ENCODE assay signal across 8 mouse cellular contexts in genomic region chr19:60945801-60946311, GRCm38 (mm10). TPM values are rescaled to one million over a fixed set of nuclear protein-coding genes. Genes with fewer than 3 reads are reported as not detected.
A peak's percentile ranks its signal among the peaks of the same experiment; 100 is the strongest.
DNase-seq lines count a peak whose midpoint lies in the region; TF ChIP-seq lines count a peak whose summit lies in the region.

No protein-coding gene starts in this region.

- H3K27me3 ChIP-seq in heart, adult 2 months (ENCODE audit: control insufficient read depth, insufficient read depth, low read length) = no peaks in the 10 kb centered on the region

- peaks cover 38% of the 10 kb centered on the region for H3K36me3 ChIP-seq in heart, adult 2 months (ENCODE audit: control insufficient read depth, insufficient read depth, low read length)

- no peak overlapping the region for H3K9ac ChIP-seq in heart, adult 2 months (ENCODE audit: low read depth, low read length)

- peaks cover 3% of the 10 kb centered on the region; the same call in 1 of the 2 replicates for H3K79me2 ChIP-seq in heart, adult 2 months (replicated peaks; ENCODE audit: control insufficient read depth, insufficient read depth, low read length)

- H3K27ac ChIP-seq in left cerebral cortex, adult 2 months = peak overlapping the region; percentile 7; the same call in 1 of the 2 replicates
- H3K27ac ChIP-seq in heart, adult 2 months = peak overlapping the region; percentile 94

- no peak for TF ChIP-seq CTCF in left cerebral cortex, adult 2 months (IDR thresholded peaks at IDR 0.05)
- TF ChIP-seq CTCF in heart, adult 2 months (IDR thresholded peaks at IDR 0.05) = no peak

- TF ChIP-seq POLR2A in heart, adult 2 months (IDR thresholded peaks at IDR 0.05; ENCODE audit: insufficient read depth, low read depth, low read length) = no peak

- H3K4me1 ChIP-seq in heart, adult 2 months (ENCODE audit: control insufficient read depth, insufficient read depth, low read length) = peaks cover 37% of the 10 kb centered on the region

- intact Hi-C loops in left cerebral cortex, adult 2 months (cut with DNase I) = no loop called here
- intact Hi-C loops in heart, adult 2 months (cut with DNase I) = no loop called here

- H3K4me3 ChIP-seq in left cerebral cortex, adult 2 months = no peak overlapping the region
- H3K4me3 ChIP-seq in heart, adult 2 months = no peak overlapping the region

- WGBS in heart, adult 2 months = 45% methylated on average over 3 of the region's 3 CpGs

- DNase-seq in left cerebral cortex, adult 2 months (ENCODE audit: extremely low spot score in 1 of 2, low spot score in 2 of 2) = no peak
- DNase-seq in left cerebral cortex, adult 18-20 months (ENCODE audit: low spot score in 2 of 2) = no peak
- peak; percentile 29 for DNase-seq in c-Kit-positive CD71-negative TER-119-negative erythroid progenitor cells, embryonic 14.5 days (ENCODE audit: low read depth)
- DNase-seq in heart, adult 2 months = peak; percentile 75 to 87
- DNase-seq in kidney, adult 8-10 months = peak; percentile 32 to 59
- peak; percentile 82 to 86 for DNase-seq in lung, postnatal 4 days
- peak; percentile 50 for DNase-seq in testis, postnatal 14 days (ENCODE audit: low spot score)
- no peak for DNase-seq in thymus, postnatal 4 days

- TF ChIP-seq EP300 in heart, adult 2 months (IDR thresholded peaks at IDR 0.05; ENCODE audit: insufficient read depth, low read depth, low read length) = peak; percentile 93

RNA-seq across cellular contexts. Expression of gene Grk5, which starts 56.3 kb away (rescaled TPM):
- 10 to 100 TPM; 18.2 to 18.5 TPM for total RNA-seq in left cerebral cortex, adult 2 months (2021)
- total RNA-seq in left cerebral cortex, adult 18-20 months (2021) = 10 to 100 TPM; 12.8 to 14.1 TPM
- total RNA-seq in heart, adult 2 months (2021) = 10 to 100 TPM; 25.1 to 32.4 TPM
- 4.1 and 9.3 TPM in 2 replicates for polyA plus RNA-seq in heart, adult 2 months (2012; rRNA removed)

Comparison
In these comparisons a context has a peak if more than half of its experiments do, and no peak if none do; other contexts are left out.
1. DNase-seq: peak in c-Kit-positive CD71-negative TER-119-negative erythroid progenitor cells, embryonic 14.5 days (single experiment), heart, adult 2 months (2 of 2), kidney, adult 8-10 months (2 of 2), lung, postnatal 4 days (2 of 2) and testis, postnatal 14 days (single experiment); none in left cerebral cortex, adult 2 months (0 of 2), left cerebral cortex, adult 18-20 months (0 of 2) and thymus, postnatal 4 days (single experiment).